Mouse (Mus musculus) liver, adult 2 months (tissue): ENCODE measurements at regions not wholly inside any gene's neighbourhood (a gene's known extent, or its start where the extent isn't known, plus 50 kb on each side); places are given as distances from the start of the nearest gene placed in this dataset.

Source experiments
- DNase-seq: peaks from one replicate; pipeline ENCODE4 v3.0.0-alpha.2; 2011; ENCODE audit warnings: low read depth, low spot score; ENCODE audit errors: extremely low read depth
- H3K27ac ChIP-seq: fragments of 200-500 bp; replicated peaks from 2 replicates; pipeline ENCODE4 v1.5.1; 2012; ENCODE audit warnings: low read depth, mild to moderate bottlenecking, control low read depth, inconsistent platforms, low read length; ENCODE audit not compliant: insufficient read depth
- H3K27me3 ChIP-seq: fragments of 200-500 bp; 2 replicates; pipeline ENCODE4 v1.6.1; 2012; ENCODE audit warnings: mild to moderate bottlenecking, moderate library complexity, low read length, inconsistent platforms; ENCODE audit not compliant: control insufficient read depth, insufficient read depth
- H3K36me3 ChIP-seq: fragments of 200-500 bp; 2 replicates; pipeline ENCODE4 v1.6.1; 2012; ENCODE audit warnings: low read length, inconsistent platforms; ENCODE audit not compliant: control insufficient read depth, insufficient read depth
- H3K4me1 ChIP-seq: fragments of 200-500 bp; 2 replicates; pipeline ENCODE4 v1.6.1; 2011; ENCODE audit warnings: low read length; ENCODE audit not compliant: control insufficient read depth, insufficient read depth
- H3K4me3 ChIP-seq: fragments of 200-500 bp; 2 replicates; pipeline ENCODE4 v1.5.1; 2011; ENCODE audit warnings: low read depth, mild to moderate bottlenecking, control low read depth, low read length, moderate library complexity; ENCODE audit not compliant: insufficient read depth
- H3K79me2 ChIP-seq: fragments of 200-500 bp; 2 replicates; pipeline ENCODE4 v1.6.1; 2012; ENCODE audit warnings: inconsistent platforms, mild to moderate bottlenecking, low read length, moderate library complexity; ENCODE audit not compliant: control insufficient read depth, insufficient read depth
- H3K9ac ChIP-seq: fragments of 200-500 bp; 2 replicates; pipeline ENCODE4 v1.6.1; 2012; ENCODE audit warnings: low read depth, mild to moderate bottlenecking, control low read depth, inconsistent platforms, low read length
- CTCF ChIP-seq: fragments of 200-500 bp; IDR thresholded peaks from 2 replicates; pipeline ENCODE4 v1.5.1; 2011; ENCODE audit warnings: low read depth, low read length, control low read depth
- POLR2A ChIP-seq: fragments of 200-500 bp; IDR thresholded peaks from 2 replicates; pipeline ENCODE4 v1.6.1; 2011; ENCODE audit warnings: low read length, control low read depth; ENCODE audit not compliant: insufficient read depth; ENCODE audit errors: extremely low read depth
- WGBS: fragments of 180-500 bp; shearing (Covaris S2); methylation state at CpG from one replicate; pipeline ENCODE4 v1.1.7; 2018; 5-methylcytosine and 5-hydroxymethylcytosine counted together

- Histone ChIP-seq H3K4me1 (peaks cover 8% of the 10 kb centered on the region; the same call in 1 of the 2 replicates), H3K27ac (no peak overlapping the region), H3K79me2 (no peaks in the 10 kb centered on the region), H3K36me3 (no peaks in the 10 kb centered on the region), H3K4me3 (no peak overlapping the region), H3K27me3 (no peaks in the 10 kb centered on the region), H3K9ac (no peak overlapping the region)
- DNase-seq, result peak; percentile 96
- 27% methylated on average over 3 of the region's 3 CpGs for WGBS
- TF ChIP-seq CTCF (no peak), POLR2A (no peak)
These were observed 243.7 kb upstream of the Cpeb2 start for GRCm38 (mm10) chr5:42989287-42989686.

GRCm38 (mm10) chr5:43024006-43024593, 208.9 kb upstream of the Cpeb2 start:
- Histone ChIP-seq H3K36me3 (no peaks in the 10 kb centered on the region), H3K79me2 (no peaks in the 10 kb centered on the region)
- 78% methylated on average over 7 of the region's 7 CpGs for WGBS

GRCm38 (mm10) chr5:43031285-43031684, 201.7 kb upstream of the Cpeb2 start:
- DNase-seq, result no peak
- H3K27ac ChIP-seq, result peak overlapping the region; percentile 36; the same call in 1 of the 2 replicates
- no peaks in the 10 kb centered on the region for H3K36me3 ChIP-seq
- no peaks in the 10 kb centered on the region for H3K79me2 ChIP-seq
- peaks cover 10% of the 10 kb centered on the region for H3K4me1 ChIP-seq
- WGBS, result 78% methylated on average over 3 of the region's 3 CpGs
- H3K27me3 ChIP-seq, result no peaks in the 10 kb centered on the region
- H3K9ac ChIP-seq, result no peak overlapping the region
- TF ChIP-seq CTCF (no peak), POLR2A (no peak)
- H3K4me3 ChIP-seq, result no peak overlapping the region

More at GRCm38 (mm10) chr5:43024006-43024593, 208.9 kb upstream of the Cpeb2 start:
- no peak for TF ChIP-seq POLR2A
- TF ChIP-seq CTCF, result no peak
- Histone ChIP-seq H3K9ac (no peak overlapping the region), H3K4me3 (no peak overlapping the region), H3K27ac (no peak overlapping the region), H3K4me1 (peaks cover 4% of the 10 kb centered on the region; the same call in 1 of the 2 replicates), H3K27me3 (no peaks in the 10 kb centered on the region)
- DNase-seq, result no peak

- TF ChIP-seq POLR2A (no peak), CTCF (no peak)
- H3K36me3 ChIP-seq, result no peaks in the 10 kb centered on the region
- peaks cover 10% of the 10 kb centered on the region for H3K4me1 ChIP-seq
- peak; percentile 96 for DNase-seq
- no peak overlapping the region for H3K9ac ChIP-seq
- no peaks in the 10 kb centered on the region for H3K79me2 ChIP-seq
- H3K27me3 ChIP-seq, result no peaks in the 10 kb centered on the region
- H3K27ac ChIP-seq, result peak overlapping the region; percentile 70
- no peak overlapping the region for H3K4me3 ChIP-seq
- WGBS, result 25% methylated on average over 5 of the region's 5 CpGs
These were observed 201.1 kb upstream of the Cpeb2 start for GRCm38 (mm10) chr5:43031916-43032315.

- Histone ChIP-seq H3K27ac (no peak overlapping the region), H3K9ac (no peak overlapping the region), H3K36me3 (no peaks in the 10 kb centered on the region), H3K4me1 (peaks cover 10% of the 10 kb centered on the region), H3K79me2 (no peaks in the 10 kb centered on the region), H3K27me3 (no peaks in the 10 kb centered on the region), H3K4me3 (no peak overlapping the region)
- no peak for TF ChIP-seq CTCF
- no peak for TF ChIP-seq POLR2A
- DNase-seq, result peak; percentile 60
- 58% methylated on average over 1 of the region's 1 CpGs for WGBS
These were observed 198.5 kb upstream of the Cpeb2 start for GRCm38 (mm10) chr5:43034421-43034820.

- no peak for TF ChIP-seq POLR2A
- H3K27ac ChIP-seq, result no peak overlapping the region
- no peaks in the 10 kb centered on the region for H3K79me2 ChIP-seq
- peaks cover 8% of the 10 kb centered on the region for H3K4me1 ChIP-seq
- no peaks in the 10 kb centered on the region for H3K27me3 ChIP-seq
- WGBS, result 37% methylated on average over 3 of the region's 3 CpGs
- H3K4me3 ChIP-seq, result no peak overlapping the region
- no peaks in the 10 kb centered on the region for H3K36me3 ChIP-seq
- peak; percentile 81 for DNase-seq
- H3K9ac ChIP-seq, result no peak overlapping the region
These were observed 195.4 kb upstream of the Cpeb2 start for GRCm38 (mm10) chr5:43037592-43037991.
